Mouse (Mus musculus) heart, embryonic 14.5 days (tissue): ENCODE data around the gene Dlx3. TPM values are rescaled to one million over a fixed set of nuclear protein-coding genes. Genes with fewer than 3 reads are reported as not detected.

Experiments
- ATAC-seq: fragments of 200-750 bp; cut with Nextera tagmentation; 2 replicates; pipeline ENCODE4 v1.8.0; 2017; ENCODE audit warnings: low read depth, moderate TSS enrichment; ENCODE audit not compliant: insufficient number of reproducible peaks, insufficient read depth, low FRiP score
- H3K27ac ChIP-seq, 2 experiments: fragments of 200-500 bp in 1 of 2; fragments of 300-500 bp in 1 of 2; sonication (generic) in 1 of 2; replicated peaks in 1 of 2; 2 replicates each; pipeline ENCODE4 v1.5.1; 2012 to 2014; ENCODE audit warnings: low read depth in 2 of 2, low read length in 2 of 2, control low read depth in 1 of 2, mild to moderate bottlenecking in 1 of 2, mixed read lengths in 1 of 2; ENCODE audit not compliant: control insufficient read depth in 1 of 2, insufficient read depth in 1 of 2
- H3K27me3 ChIP-seq: fragments of 300-500 bp; sonication (generic); 2 replicates; pipeline ENCODE4 v1.6.1; 2014; ENCODE audit warnings: mild to moderate bottlenecking, low read length, control low read depth; ENCODE audit not compliant: control insufficient read depth, insufficient read depth
- H3K36me3 ChIP-seq: fragments of 300-500 bp; sonication (generic); 2 replicates; pipeline ENCODE4 v1.6.1; 2014; ENCODE audit warnings: mild to moderate bottlenecking, control low read depth, low read length, mixed read lengths; ENCODE audit not compliant: control insufficient read depth, insufficient read depth
- H3K4me1 ChIP-seq, 2 experiments: fragments of 200-500 bp in 1 of 2; fragments of 300-500 bp in 1 of 2; sonication (generic) in 1 of 2; 2 replicates each; pipeline ENCODE4 v1.6.1; 2012 to 2014; ENCODE audit warnings: low read length in 2 of 2, control low read depth in 1 of 2, mixed read lengths in 1 of 2; ENCODE audit not compliant: control insufficient read depth in 2 of 2, insufficient read depth in 2 of 2
- H3K4me2 ChIP-seq: fragments of 300-500 bp; sonication (generic); 2 replicates; pipeline ENCODE4 v1.6.1; 2014; ENCODE audit warnings: mild to moderate bottlenecking, low read length
- H3K4me3 ChIP-seq, 2 experiments: fragments of 200-500 bp in 1 of 2; fragments of 300-500 bp in 1 of 2; sonication (generic) in 1 of 2; 2 replicates each; pipeline ENCODE4 v1.5.1; 2012 to 2014; ENCODE audit warnings: low read length in 2 of 2, mild to moderate bottlenecking in 2 of 2, control low read depth in 1 of 2, low read depth in 1 of 2, moderate library complexity in 1 of 2; ENCODE audit not compliant: control insufficient read depth in 1 of 2, insufficient read depth in 1 of 2
- H3K9ac ChIP-seq: fragments of 300-500 bp; sonication (generic); 2 replicates; pipeline ENCODE4 v1.6.1; 2014; ENCODE audit warnings: mild to moderate bottlenecking, low read length
- H3K9me3 ChIP-seq: fragments of 300-500 bp; sonication (generic); 2 replicates; pipeline ENCODE4 v1.6.1; 2016; ENCODE audit warnings: low read length, control low read depth; ENCODE audit not compliant: control insufficient read depth
- WGBS: fragments of 180-500 bp; shearing (Covaris S2); extraction: QIAGEN DNeasy Blood & Tissue Kit; methylation state at CpG from one replicate; pipeline ENCODE4 v1.1.7; 2014; 5-methylcytosine and 5-hydroxymethylcytosine counted together
- polyA plus RNA-seq: library from polyadenylated mRNA; unstranded; fragments of >200 nt; fragmentation: Nextera tagmentation; extraction: Ambion mirVana; gene quantifications from 2 replicates; pipeline ENCODE4 v1.2.1, GENCODE M21; 2014

The Dlx3 gene
- polyA plus RNA-seq, 1 experiment from 2014 or later, result not detected

DNA sequence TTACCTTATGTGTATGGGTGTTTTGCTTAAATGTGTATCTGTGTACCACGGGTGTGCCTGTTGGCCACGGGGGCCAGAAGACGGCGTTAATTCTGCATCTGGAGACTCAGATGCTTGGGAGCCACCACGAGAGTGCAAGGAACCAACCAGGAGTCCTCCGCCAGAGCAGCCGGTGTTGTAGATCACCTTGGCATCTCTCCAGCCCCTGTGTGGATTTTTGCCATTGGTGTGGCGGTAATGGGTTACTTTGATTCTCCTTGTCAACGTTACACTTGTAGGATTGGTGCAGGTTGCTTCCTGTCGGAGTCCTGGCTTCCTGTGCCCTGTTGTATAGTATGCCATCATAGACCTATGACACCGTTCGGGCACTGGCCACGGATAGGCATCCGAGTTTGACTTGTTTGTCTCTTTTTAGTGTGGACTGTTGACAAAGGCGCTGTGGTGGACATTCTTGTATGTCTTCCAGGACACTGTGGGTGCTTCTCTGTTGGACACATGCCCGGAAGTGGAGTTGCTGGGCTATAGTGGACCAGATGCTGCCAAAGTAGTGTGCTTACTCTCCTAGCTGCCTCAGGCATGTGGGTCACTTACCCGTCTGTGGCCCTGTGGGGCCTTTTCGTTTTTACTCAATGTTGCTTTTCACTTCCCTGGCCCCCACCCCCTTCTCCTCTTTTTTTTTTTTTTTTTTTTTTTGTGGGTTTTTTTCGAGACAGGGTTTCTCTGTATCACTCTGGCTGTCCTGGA, 17.6 kb upstream of the Dlx3 start:
- no peak overlapping the region for H3K27ac ChIP-seq
- 88% methylated on average over 19 of the region's 19 CpGs for WGBS
- no peaks in the 10 kb centered on the region for H3K9me3 ChIP-seq
- ATAC-seq, result no peak
- H3K4me3 ChIP-seq, result no peak overlapping the region
- no peaks in the 10 kb centered on the region for H3K27me3 ChIP-seq
- H3K9ac ChIP-seq, result no peak overlapping the region
- peaks cover 17% of the 10 kb centered on the region in 2 experiments; a peak in 3 of 4 replicates for H3K4me1 ChIP-seq
- no peaks in the 10 kb centered on the region for H3K36me3 ChIP-seq
- H3K4me2 ChIP-seq, result no peak overlapping the region

DNA sequence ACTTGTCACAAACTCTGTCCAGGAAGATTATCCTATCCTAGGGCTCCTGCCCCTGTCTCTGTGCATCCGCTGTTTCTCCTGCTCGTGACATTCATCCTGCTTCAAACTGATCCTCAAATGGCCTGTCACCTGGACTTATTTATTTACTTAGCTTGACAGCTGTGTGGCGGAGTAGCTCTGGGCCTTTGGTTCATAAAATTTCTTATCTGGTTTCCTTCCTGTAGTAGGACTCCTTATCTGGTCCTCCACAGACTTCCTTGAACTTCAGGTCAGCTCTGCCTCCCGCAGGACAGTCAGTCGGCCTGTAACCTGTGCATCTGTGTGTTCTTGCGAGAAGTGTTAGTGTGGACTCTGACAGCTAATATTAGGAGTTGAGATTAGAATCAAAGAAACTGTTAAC, 15.7 kb upstream of the Dlx3 start:
- Histone ChIP-seq H3K36me3 (no peaks in the 10 kb centered on the region), H3K9me3 (no peaks in the 10 kb centered on the region), H3K9ac (no peak overlapping the region), H3K4me3 (no peak overlapping the region), H3K4me2 (no peak overlapping the region; the same call in 1 of the 2 replicates), H3K27ac (no peak overlapping the region), H3K27me3 (no peaks in the 10 kb centered on the region), H3K4me1 (peaks cover 14% of the 10 kb centered on the region in 2 experiments; a peak in 3 of 4 replicates)
- ATAC-seq, result no peak
- 42% methylated on average over 6 of the region's 6 CpGs for WGBS

DNA sequence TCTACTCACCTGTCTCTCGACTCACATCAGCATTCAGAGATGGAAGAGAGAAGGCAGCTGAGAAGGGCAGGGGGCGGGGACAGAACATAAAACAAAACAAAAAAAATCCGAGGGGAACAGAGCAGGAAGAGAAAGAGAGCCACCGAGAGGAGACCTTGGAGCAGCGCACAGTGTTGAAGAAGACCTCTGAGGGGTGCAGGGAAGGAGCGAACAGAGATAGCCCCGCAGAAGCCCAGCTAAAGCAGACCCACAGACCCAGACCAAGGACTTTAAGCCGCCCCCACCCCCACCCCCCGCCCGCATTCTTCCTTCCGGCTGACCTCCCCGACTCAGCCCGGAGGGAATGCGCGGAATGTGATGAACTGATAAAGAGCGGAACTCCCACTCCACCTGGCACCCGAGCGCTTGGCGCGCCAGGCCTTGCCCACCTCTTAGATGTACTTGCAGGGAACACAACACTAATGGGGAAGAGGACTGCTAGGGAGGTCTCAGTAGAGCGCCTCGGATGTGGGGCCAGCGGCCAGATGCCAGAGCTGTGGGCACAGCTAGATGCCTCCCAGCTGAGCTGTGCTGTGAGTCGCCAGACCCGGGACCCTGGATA, 14.5 kb upstream of the Dlx3 start:
- no peaks in the 10 kb centered on the region for H3K36me3 ChIP-seq
- H3K9me3 ChIP-seq, result no peaks in the 10 kb centered on the region
- peak overlapping the region; percentile 67 for H3K4me2 ChIP-seq
- 1% methylated on average over 24 of the region's 25 CpGs for WGBS
- H3K27me3 ChIP-seq, result no peaks in the 10 kb centered on the region
- H3K4me3 ChIP-seq, result peak overlapping the region; percentile 18 to 19
- 0 out of 2 replicates have a peak, but pooled peaks have one; percentile 23 for ATAC-seq
- H3K9ac ChIP-seq, result peak overlapping the region; percentile 49
- peaks cover 14% of the 10 kb centered on the region in 2 experiments; a peak in 3 of 4 replicates for H3K4me1 ChIP-seq
- no peak overlapping the region; a peak in 1 of 4 replicates for H3K27ac ChIP-seq

DNA sequence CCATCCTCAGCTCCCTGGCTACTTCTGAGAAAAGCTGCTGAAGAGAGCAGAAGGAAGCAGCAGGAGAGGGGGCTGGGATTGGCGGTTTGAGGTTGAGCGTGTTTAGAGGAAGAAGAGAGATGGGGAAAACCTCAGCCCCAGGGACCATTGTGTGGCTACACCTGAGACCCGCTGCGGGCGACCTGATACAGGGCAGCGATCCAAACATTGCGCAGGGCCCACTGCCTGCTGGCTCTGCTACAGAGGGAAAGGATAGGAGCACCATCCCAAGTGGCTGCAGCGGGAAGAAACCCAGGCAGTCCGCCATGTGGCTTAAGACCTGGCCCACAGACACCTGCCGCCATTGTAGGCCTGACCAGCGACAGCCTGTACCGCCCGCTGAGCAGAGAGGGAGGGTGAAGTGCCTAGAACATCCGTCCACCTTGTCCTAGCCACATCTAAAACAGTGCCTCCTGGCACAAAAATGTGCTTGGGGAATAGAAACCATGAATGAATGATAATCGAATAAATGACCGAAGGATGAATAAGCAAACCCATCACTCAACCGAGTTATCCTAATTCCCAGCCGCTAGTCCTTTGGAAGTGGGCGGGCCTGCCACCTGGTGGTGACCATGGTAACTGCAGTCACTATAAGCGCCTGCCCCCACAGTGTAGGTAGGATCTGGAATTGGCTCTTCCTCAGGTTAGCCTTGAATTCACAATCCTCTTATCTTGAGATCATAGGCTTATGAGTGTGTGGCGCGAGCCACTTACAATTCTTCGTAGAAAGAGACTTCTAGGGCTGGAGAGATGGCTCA, 13.3 kb upstream of the Dlx3 start:
- H3K4me3 ChIP-seq, result no peak overlapping the region
- WGBS, result 34% methylated on average over 23 of the region's 23 CpGs
- peaks cover 14% of the 10 kb centered on the region in 2 experiments; a peak in 3 of 4 replicates for H3K4me1 ChIP-seq
- H3K9ac ChIP-seq, result no peak overlapping the region
- no peaks in the 10 kb centered on the region for H3K9me3 ChIP-seq
- H3K4me2 ChIP-seq, result peak overlapping the region; percentile 24; the same call in 1 of the 2 replicates
- no peaks in the 10 kb centered on the region for H3K27me3 ChIP-seq
- H3K27ac ChIP-seq, result no peak overlapping the region
- no peaks in the 10 kb centered on the region for H3K36me3 ChIP-seq
- ATAC-seq, result no peak

DNA sequence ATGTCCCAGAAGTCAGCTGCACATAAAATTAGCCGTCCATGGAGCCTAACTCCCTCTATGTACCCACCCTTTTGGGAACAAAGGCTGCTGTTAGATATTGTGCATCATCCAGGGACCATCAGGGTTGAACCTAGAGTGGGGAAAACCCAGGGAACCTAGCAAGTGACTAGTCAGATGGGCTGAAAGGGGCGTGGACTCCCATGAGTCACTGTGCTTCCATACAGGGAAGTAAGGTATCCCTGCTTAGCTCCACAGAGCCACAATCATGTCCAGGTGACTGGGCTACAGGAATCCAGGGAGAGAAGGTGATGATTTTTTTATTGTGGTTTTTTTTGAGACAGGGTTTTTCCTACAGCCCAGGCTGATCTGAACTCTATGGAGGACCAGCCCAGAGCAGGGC, 10.9 kb upstream of the Dlx3 start:
- Histone ChIP-seq H3K4me1 (peaks cover 14% of the 10 kb centered on the region in 2 experiments; a peak in 3 of 4 replicates), H3K27ac (no peak overlapping the region), H3K9me3 (no peaks in the 10 kb centered on the region), H3K27me3 (no peaks in the 10 kb centered on the region), H3K4me3 (no peak overlapping the region), H3K4me2 (no peak overlapping the region), H3K36me3 (no peaks in the 10 kb centered on the region), H3K9ac (no peak overlapping the region)
- ATAC-seq, result no peak
- 73% methylated on average over 2 of the region's 2 CpGs for WGBS

DNA sequence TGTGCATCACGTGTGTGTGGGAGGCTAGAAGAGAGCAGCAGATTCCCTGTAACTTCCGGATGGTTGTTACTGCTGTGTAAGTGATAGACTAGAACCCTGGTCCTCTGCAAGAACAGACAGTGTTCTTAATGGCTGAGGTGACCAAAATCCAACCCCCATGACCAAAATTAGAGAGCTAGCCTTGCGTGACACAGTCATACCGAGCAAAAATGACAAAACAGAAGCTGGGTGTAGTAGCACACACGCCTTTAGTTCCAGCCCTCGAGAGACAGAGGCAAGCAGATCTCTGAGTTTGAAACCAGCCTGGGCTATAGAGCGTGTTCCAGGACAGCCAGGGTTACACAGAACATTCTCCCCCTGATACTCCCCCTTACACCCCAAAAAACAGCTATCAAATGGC, 9.8 kb upstream of the Dlx3 start:
- ATAC-seq, result no peak
- H3K27me3 ChIP-seq, result no peaks in the 10 kb centered on the region
- H3K4me1 ChIP-seq, result peaks cover 8% of the 10 kb centered on the region in 2 experiments; a peak in 3 of 4 replicates
- H3K9me3 ChIP-seq, result no peaks in the 10 kb centered on the region
- no peak overlapping the region for H3K4me2 ChIP-seq
- no peak overlapping the region for H3K27ac ChIP-seq
- H3K4me3 ChIP-seq, result no peak overlapping the region
- no peak overlapping the region for H3K9ac ChIP-seq
- 87% methylated on average over 7 of the region's 7 CpGs for WGBS
- no peaks in the 10 kb centered on the region for H3K36me3 ChIP-seq

DNA sequence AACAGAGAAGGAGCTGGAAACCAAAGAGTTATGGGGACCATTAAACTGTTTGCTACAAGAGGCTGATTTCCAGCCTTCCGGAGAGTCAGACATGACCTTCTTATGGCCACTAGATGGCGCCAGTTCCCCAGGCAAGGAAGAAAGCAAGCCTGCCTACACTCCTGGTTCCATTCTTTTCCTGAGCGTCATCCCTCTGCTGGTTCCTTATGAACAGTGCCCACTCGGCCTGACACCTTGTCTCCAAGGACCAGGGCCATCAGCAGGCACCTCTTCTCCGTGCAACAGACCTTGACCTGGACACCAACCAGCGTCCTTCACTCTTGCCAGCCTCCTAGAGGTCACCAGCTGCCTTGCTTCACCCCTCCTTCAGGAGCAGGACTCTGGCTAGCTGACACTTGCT, 2.9 kb upstream of the Dlx3 start:
- H3K36me3 ChIP-seq, result no peaks in the 10 kb centered on the region
- peaks cover 8 to 11% of the 10 kb centered on the region in 2 experiments; a peak in 3 of 4 replicates for H3K4me1 ChIP-seq
- no peak overlapping the region for H3K9ac ChIP-seq
- H3K27me3 ChIP-seq, result peaks cover 49% of the 10 kb centered on the region
- WGBS, result 5% methylated on average over 6 of the region's 6 CpGs
- H3K4me3 ChIP-seq, result no peak overlapping the region
- ATAC-seq, result peak; percentile 45; the same call in 1 of the 2 replicates
- H3K27ac ChIP-seq, result no peak overlapping the region
- H3K9me3 ChIP-seq, result no peaks in the 10 kb centered on the region
- no peak overlapping the region for H3K4me2 ChIP-seq
